Mouse (Mus musculus) ES-E14 (cell line): ENCODE results near the gene Tmem17. TPM values are rescaled to one million over a fixed set of nuclear protein-coding genes. Genes with fewer than 3 reads are reported as not detected.

ENCODE experiments used
- DNase-seq: peaks from one replicate; pipeline ENCODE4 v3.0.0-alpha.2; 2013; ENCODE audit warnings: low read depth, low spot score
- H3K27ac ChIP-seq: 2 replicates; pipeline ENCODE4 v1.5.1; 2012; ENCODE audit warnings: low read depth, mild to moderate bottlenecking, low read length, moderate library complexity, mixed read lengths; ENCODE audit not compliant: poor library complexity, insufficient read depth, severe bottlenecking
- H3K36me3 ChIP-seq: 2 replicates; pipeline ENCODE4 v1.6.1; 2012; ENCODE audit warnings: mild to moderate bottlenecking, low read length, moderate library complexity, mixed read lengths; ENCODE audit not compliant: control insufficient read depth, poor library complexity, insufficient read depth, severe bottlenecking
- H3K4me1 ChIP-seq, 2 experiments: fragments of 150-350 bp in 1 of 2; sonication (generic) in 1 of 2; 2 replicates each; pipeline ENCODE4 v1.6.1; 2012; ENCODE audit warnings: low read length in 2 of 2, mild to moderate bottlenecking in 1 of 2, mixed read lengths in 1 of 2; ENCODE audit not compliant: control insufficient read depth in 2 of 2, insufficient read depth in 2 of 2, poor library complexity in 1 of 2
- H3K4me3 ChIP-seq, 2 experiments: fragments of 150-350 bp in 1 of 2; sonication (generic) in 1 of 2; 2 replicates each; pipeline ENCODE4 v1.5.1; 2012; ENCODE audit warnings: low read length in 2 of 2, low read depth in 1 of 2, mild to moderate bottlenecking in 1 of 2, mixed read lengths in 1 of 2; ENCODE audit not compliant: insufficient read depth in 1 of 2, poor library complexity in 1 of 2, severe bottlenecking in 1 of 2
- H3K9ac ChIP-seq: 2 replicates; pipeline ENCODE4 v1.6.1; 2012; ENCODE audit warnings: low read depth, mild to moderate bottlenecking, low read length, mixed read lengths; ENCODE audit not compliant: poor library complexity, insufficient read depth, severe bottlenecking
- H3K9me3 ChIP-seq: fragments of 150-350 bp; sonication (generic); 2 replicates; pipeline ENCODE4 v1.6.1; 2012; ENCODE audit warnings: low read depth, mild to moderate bottlenecking, low read length; ENCODE audit not compliant: control insufficient read depth, insufficient read depth
- CHD2 ChIP-seq: IDR thresholded peaks from 2 replicates; pipeline ENCODE4 v1.6.1; 2014; ENCODE audit warnings: mild to moderate bottlenecking, low read depth, low read length, inconsistent platforms
- HCFC1 ChIP-seq: IDR thresholded peaks from 2 replicates; pipeline ENCODE4 v1.6.1; 2012; ENCODE audit warnings: low read length, inconsistent platforms, borderline replicate concordance; ENCODE audit not compliant: insufficient read depth
- MAFK ChIP-seq: IDR thresholded peaks from 2 replicates; pipeline ENCODE4 v1.6.1; 2014; ENCODE audit warnings: mild to moderate bottlenecking, low read depth, low read length, inconsistent platforms; ENCODE audit not compliant: insufficient read depth
- ZC3H11A ChIP-seq: IDR thresholded peaks from 2 replicates; pipeline ENCODE4 v1.6.1; 2012; ENCODE audit warnings: low read depth, mild to moderate bottlenecking, inconsistent platforms, low read length, borderline replicate concordance
- ZNF384 ChIP-seq: IDR thresholded peaks from 2 replicates; pipeline ENCODE4 v1.6.1; 2012; ENCODE audit warnings: low read depth, low read length, inconsistent platforms
- in situ Hi-C, 2 experiments: fragments of 600-800 bp; cut with MboI; formaldehyde crosslinking; loops; one replicate each; pipeline ENCODE4 v1.15.1; 2025; ENCODE audit warnings: low sequenced_read_pairs in 2 of 2, inconsistent platforms in 1 of 2; ENCODE audit not compliant: unreplicated experiment in 2 of 2
- total RNA-seq: library from RNA; depleted of rRNA; stranded (reverse); fragments of 300-350 nt; gene quantifications from 2 replicates; pipeline ENCODE4 v1.2.3, GENCODE M21; 2012; rRNA removed

Tmem17 gene
- 8.2 and 9.6 TPM in 2 replicates for total RNA-seq

DNA sequence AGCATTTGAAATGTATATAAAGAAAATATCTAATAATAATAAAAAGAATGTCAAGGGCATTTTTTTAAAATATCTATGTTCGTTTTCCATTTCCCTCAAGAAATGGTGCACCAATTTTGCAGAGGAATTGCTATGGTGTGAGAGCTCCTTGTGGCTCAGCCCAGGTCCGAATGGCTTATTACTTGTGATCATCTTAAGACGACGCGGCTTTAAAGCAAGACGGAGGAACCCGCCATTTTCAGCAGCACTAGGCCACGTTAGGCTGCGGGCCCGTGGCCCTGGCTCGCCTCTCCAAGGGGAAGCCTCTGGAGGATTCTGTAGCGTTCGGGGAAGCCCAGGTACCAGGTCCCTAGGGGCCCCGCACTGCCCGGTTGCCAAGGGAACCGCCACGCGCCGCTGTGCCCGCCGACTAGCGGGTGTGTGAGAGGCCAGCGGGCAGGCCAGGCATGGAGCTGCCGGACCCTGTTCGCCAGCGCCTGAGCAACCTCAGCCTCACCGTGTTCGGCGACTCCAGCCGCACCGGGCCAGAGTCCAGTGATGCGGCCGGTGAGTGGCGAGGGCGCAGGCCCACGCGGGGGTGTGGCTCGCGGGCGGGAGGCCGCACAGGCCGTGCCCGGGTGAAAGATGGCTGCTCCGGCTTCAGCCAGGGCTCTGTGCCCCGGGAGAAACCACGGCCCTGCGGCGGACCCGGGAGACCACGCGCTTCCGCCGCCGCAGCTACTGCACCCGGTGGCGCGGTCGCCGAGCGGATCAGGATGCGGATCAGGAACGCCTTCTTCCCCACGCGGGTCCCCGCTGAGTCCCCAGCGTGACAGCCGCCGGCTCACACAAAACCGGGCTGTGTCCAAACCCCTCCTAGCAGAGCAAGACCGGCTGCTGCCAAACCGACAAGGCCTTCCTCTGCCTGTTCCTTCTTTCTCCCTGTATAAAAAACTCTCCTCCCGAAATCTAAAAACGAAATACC is at the start of gene Tmem17:
TSS of gene Tmem17 (plus strand) at position 51 of the 964 bp plus-strand sequence.
- Histone ChIP-seq H3K4me3 (peak within 1 kb of the TSS; percentile 68 to 78), H3K9me3 (no peaks in the 10 kb centered on the region), H3K9ac (peak within 1 kb of the TSS; percentile 92), H3K36me3 (no peaks in the 10 kb centered on the region), H3K27ac (peak within 1 kb of the TSS; percentile 67), H3K4me1 (no peaks in the 10 kb centered on the region)
- no peak for TF ChIP-seq ZC3H11A
- no peak for TF ChIP-seq ZNF384
- peak; percentile 81 for TF ChIP-seq HCFC1
- in situ Hi-C loops: no loop called here
- DNase-seq: peak; percentile 40

- H3K27ac ChIP-seq: no peak overlapping the region
- no peak overlapping the region for H3K4me3 ChIP-seq
- in situ Hi-C loops: no loop called here
- TF ChIP-seq ZNF384: no peak
- no peak for TF ChIP-seq ZC3H11A
- no peak for TF ChIP-seq MAFK
- TF ChIP-seq HCFC1: no peak
- TF ChIP-seq CHD2: no peak
- no peak for DNase-seq
- H3K9me3 ChIP-seq: peaks cover 4% of the 10 kb centered on the region; the same call in 1 of the 2 replicates
- no peak overlapping the region for H3K9ac ChIP-seq
- H3K36me3 ChIP-seq: no peaks in the 10 kb centered on the region
- H3K4me1 ChIP-seq: peaks cover 2 to 4% of the 10 kb centered on the region in 2 experiments; a peak in 2 of 4 replicates
Measured at GRCm38 (mm10) chr11:22479836-22480619, 31.9 kb upstream of the Tmem17 start.

DNA sequence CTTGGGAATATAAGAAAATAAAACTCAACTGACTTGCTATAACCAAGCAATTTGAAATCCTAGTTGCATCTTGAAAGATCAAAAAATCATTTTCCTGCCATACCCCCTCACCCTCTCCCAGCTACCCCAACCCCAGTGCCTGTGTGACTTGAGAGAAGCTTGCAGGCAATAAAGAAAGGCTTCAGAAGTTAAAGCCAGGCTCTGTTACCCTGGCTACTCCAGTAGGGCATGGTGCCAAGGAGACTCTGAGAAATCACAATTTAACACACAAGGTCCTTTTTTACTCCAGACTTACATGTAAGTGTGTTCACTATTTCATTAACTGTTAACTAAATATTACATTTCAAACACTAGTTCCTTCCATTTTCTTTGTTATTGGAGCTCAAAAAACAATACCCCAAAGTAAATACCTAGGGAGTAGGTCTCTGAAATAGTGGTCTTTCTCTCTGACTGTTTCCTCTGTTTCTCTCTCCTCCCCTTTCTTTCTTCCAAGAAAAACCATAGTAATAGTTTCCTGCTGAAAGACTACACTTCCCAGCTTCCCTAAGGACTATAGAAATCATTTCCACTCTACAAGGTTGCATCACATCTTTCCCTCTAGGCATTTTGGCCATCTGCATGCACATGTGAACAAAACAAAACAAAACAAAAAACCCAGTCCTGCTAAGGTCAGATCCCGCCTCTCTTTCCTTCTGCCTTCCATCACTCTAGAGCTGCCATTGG is 30.1 kb upstream of the Tmem17 start:
- no peak overlapping the region; the same call in 1 of the 2 replicates for H3K27ac ChIP-seq
- H3K4me3 ChIP-seq: no peak overlapping the region
- in situ Hi-C loops: no loop called here
- no peak for DNase-seq
- no peaks in the 10 kb centered on the region for H3K36me3 ChIP-seq
- H3K4me1 ChIP-seq: peaks cover 2 to 4% of the 10 kb centered on the region in 2 experiments; a peak in 2 of 4 replicates
- no peak overlapping the region for H3K9ac ChIP-seq
- TF ChIP-seq CHD2 (no peak), MAFK (no peak), ZNF384 (no peak), ZC3H11A (no peak), HCFC1 (no peak)
- peaks cover 4% of the 10 kb centered on the region; the same call in 1 of the 2 replicates for H3K9me3 ChIP-seq

DNA sequence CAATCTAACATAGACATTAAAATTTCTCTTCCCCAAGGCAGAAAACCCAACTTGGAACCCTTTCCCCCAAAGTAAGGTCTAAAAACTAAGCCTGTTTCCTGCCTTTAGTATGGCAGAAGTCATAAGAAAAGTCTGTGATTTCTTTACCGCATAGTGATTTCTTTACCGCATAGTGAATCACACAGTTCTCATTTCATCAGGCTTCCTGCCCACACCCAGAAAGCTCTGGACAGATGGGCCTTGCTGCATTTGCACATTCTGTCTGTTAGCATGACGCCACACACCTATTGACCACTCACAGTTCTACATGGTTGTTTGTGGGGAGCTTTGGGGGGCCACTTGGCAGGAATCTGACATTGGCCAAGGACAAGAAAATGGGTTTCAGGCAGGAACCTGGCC is 29.5 kb upstream of the Tmem17 start:
- no peak overlapping the region; the same call in 1 of the 2 replicates for H3K27ac ChIP-seq
- peaks cover 2 to 4% of the 10 kb centered on the region in 2 experiments; a peak in 2 of 4 replicates for H3K4me1 ChIP-seq
- no peak for TF ChIP-seq ZNF384
- TF ChIP-seq MAFK: no peak
- TF ChIP-seq ZC3H11A: no peak
- TF ChIP-seq HCFC1: no peak
- no peak for TF ChIP-seq CHD2
- H3K4me3 ChIP-seq: no peak overlapping the region
- H3K36me3 ChIP-seq: no peaks in the 10 kb centered on the region
- in situ Hi-C loops: no loop called here
- no peak overlapping the region for H3K9ac ChIP-seq
- DNase-seq: no peak
- H3K9me3 ChIP-seq: no peaks in the 10 kb centered on the region; the same call in 1 of the 2 replicates
